Mouse (Mus musculus): Measurements from ENCODE around the gene Fitm2.

DNA sequence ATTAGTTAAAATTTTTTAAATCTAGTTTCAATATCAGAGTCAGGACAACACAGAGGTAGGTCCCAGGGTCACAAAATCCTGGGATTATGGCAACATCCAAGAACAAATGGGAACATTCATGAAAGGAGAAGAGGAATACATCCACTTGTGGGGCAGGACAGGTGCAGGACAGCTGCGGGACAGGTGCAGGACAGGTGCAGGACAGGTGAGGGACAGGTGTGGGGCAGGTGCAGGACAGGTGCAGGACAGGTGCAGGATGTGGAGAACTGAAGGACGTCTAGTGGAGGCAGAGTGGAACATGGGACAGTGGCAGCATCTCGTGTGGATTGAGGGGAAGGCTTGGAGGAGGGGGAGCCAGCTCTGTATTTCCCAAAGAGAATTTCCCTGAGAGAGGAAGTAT, 23.2 kb downstream of the Fitm2 start:
- TF ChIP-seq CTCF (conservative IDR thresholded peaks at IDR 0.05; ENCODE audit: insufficient read depth, insufficient read length, low read depth, low read length) (no peak), POLR2A (IDR thresholded peaks at IDR 0.05; ENCODE audit: low read depth, low read length) (no peak)

All from kidney, adult 2 months (tissue).